Mouse (Mus musculus): Measurements from ENCODE around the gene Rnf157. TPM values are rescaled to one million over a fixed set of nuclear protein-coding genes. Genes with fewer than 3 reads are reported as not detected.
"Not testable (repeated sequence)": the region's sequence is repeated elsewhere in the genome, so short reads cannot be mapped to it uniquely, and the experiment has no call there.

Gene Rnf157
- polyA plus RNA-seq, 2 experiments, result 0.57 to 0.66 TPM

DNA sequence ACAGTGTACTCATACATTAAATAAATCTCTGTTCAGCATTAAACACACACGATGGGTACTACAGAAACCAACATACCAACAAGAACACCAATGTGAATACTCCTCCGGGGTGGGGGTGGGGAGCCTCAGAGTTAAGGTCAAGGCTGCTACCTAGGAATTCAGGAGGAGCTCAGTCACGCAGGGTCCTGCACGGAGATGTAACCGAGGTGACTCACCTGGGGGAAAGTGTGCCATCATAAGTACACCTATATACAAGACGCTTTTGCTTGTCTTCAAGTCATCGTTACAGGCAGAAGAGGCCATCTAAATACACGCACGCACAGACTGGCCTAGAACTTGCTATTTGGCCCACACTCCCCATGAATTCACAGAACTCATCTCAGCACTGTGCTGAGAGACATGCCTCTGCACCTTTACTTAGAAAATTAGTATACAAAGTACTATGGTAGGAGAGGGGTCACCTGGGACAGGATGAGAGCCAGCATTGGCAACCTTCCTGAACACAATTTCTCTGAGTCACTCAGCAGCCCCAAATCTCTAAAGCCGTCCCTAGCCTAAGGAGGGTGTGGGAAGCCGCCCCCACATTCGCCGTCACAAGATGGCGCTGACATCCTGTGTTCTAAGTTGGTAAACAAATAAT lies 23.9 kb downstream of the Rnf157 start:
- WGBS (ENCODE audit: insufficient replicate concordance), result 61% methylated on average over 14 of the region's 14 CpGs
- Histone ChIP-seq H3K4me2 (ENCODE audit: low read depth) (peak overlapping the region; percentile 54), H3K27me3 (ENCODE audit: control insufficient read depth, insufficient read depth, low read length) (no peaks in the 10 kb centered on the region), H3K9ac (replicated peaks) (peak overlapping the region; percentile 61), H3K36me3 (replicated peaks; ENCODE audit: control insufficient read depth, insufficient read depth, low read depth) (no peaks in the 10 kb centered on the region), H3K4me3 (ENCODE audit: insufficient read depth in 1 of 2, low read depth in 2 of 2, low read length in 2 of 2) (peak overlapping the region; percentile 16 to 37), H3K27ac (peak overlapping the region; percentile 86), H3K4me1 (replicated peaks; ENCODE audit: control insufficient read depth in 2 of 2, insufficient read depth in 2 of 2, low read length in 1 of 2) (peaks cover 0 to 17% of the 10 kb centered on the region in 2 experiments), H3K9me3 (ENCODE audit: control insufficient read depth, low read length) (no peaks in the 10 kb centered on the region)
- TF ChIP-seq CTCF (IDR thresholded peaks at IDR 0.05; ENCODE audit: low read depth) (peak; percentile 43), EP300 (IDR thresholded peaks at IDR 0.05; ENCODE audit: low read depth) (no peak)
- peak; percentile 85 for ATAC-seq (ENCODE audit: insufficient read depth)
- peak in 1 of 3 experiments; percentile 66 for DNase-seq (ENCODE audit: low read depth in 3 of 3, low spot score in 3 of 3)

DNA sequence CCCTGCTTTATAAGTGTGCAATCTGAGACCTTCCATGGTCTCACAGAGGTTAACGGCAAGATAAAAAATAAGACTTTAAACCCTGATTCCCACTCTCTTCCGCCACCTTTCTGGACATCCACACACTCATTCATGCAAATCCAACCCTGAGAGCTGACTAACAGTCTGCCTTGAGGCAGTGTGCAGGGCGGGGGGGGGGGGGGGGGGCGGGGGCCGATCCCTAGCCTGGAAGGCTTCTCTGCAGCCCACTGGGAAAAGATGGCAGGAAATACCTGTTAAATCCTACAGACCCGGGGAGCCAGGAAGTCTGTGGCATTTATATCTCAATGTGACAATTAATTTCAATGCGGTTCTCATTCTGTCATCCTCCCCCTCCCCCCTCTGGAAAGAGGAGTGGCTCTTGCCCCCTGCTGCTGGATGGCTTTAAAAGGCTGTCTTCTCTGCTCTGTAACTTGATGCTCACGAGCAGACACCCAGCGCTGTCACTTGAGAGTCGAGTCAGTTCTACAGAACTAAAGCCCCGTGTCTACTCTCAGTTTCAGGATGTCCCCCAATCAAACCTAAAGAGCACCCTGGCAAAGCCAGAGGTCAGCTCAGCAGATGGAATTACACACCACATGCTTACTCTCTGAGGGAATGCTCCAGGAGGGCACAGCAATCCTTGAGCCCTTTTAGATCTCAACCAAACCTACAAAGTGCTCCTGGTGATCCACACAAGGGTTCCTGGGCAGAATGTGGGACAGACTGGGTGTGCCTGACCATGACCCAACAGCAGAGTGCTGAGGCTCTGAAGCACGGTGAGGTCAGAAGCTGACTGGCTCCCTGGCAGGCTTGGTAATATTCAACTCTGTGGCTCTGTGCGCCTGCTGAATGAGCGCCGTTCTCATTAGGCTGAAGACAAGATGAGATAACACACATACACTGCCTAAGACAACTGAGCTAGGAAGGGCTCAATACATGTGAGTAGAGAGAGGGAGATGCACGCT lies 25.5 kb downstream of the Rnf157 start:
- no peak overlapping the region for H3K27ac ChIP-seq
- TF ChIP-seq CTCF (IDR thresholded peaks at IDR 0.05; ENCODE audit: low read depth) (no peak), EP300 (IDR thresholded peaks at IDR 0.05; ENCODE audit: low read depth) (no peak)
- H3K4me3 ChIP-seq (ENCODE audit: insufficient read depth in 1 of 2, low read depth in 2 of 2, low read length in 2 of 2), result no peak overlapping the region
- peak overlapping the region; percentile 11; the same call in 1 of the 2 replicates for H3K9ac ChIP-seq (replicated peaks)
- no peaks in the 10 kb centered on the region for H3K9me3 ChIP-seq (ENCODE audit: control insufficient read depth, low read length)
- H3K4me1 ChIP-seq (replicated peaks; ENCODE audit: control insufficient read depth in 2 of 2, insufficient read depth in 2 of 2, low read length in 1 of 2), result peaks cover 0 to 17% of the 10 kb centered on the region in 2 experiments
- no peak for DNase-seq (ENCODE audit: low read depth in 3 of 3, low spot score in 3 of 3)
- 0 out of 2 replicates have a peak, but pooled peaks have one; percentile 22 for ATAC-seq (ENCODE audit: insufficient read depth)
- H3K27me3 ChIP-seq (ENCODE audit: control insufficient read depth, insufficient read depth, low read length), result no peaks in the 10 kb centered on the region
- H3K4me2 ChIP-seq (ENCODE audit: low read depth), result peak overlapping the region; percentile 9; the same call in 1 of the 2 replicates
- 26% methylated on average over 16 of the region's 16 CpGs for whole genome bisulfite sequencing (ENCODE audit: insufficient replicate concordance)
- H3K36me3 ChIP-seq (replicated peaks; ENCODE audit: control insufficient read depth, insufficient read depth, low read depth), result no peaks in the 10 kb centered on the region

DNA sequence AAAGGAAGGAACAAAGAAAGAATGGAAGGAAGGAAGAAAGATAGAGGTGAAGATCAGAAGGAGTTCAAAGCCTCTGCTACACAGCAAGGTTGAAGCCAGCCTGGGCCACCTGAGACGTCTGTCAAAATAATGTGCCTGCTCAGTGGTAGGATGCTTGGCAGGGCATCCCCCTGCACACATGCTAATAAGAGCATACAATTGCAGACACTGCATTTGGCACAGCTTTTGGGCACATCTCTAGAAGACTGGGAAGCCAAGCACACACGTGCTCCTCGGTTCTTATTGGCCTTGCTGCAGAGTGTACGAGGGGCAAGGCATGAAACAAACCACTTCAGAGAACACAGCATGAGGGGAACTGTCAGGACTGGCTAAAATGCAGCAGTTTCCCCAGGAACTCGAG lies 26.8 kb downstream of the Rnf157 start:
- Histone ChIP-seq H3K9me3 (ENCODE audit: control insufficient read depth, low read length) (no peaks in the 10 kb centered on the region), H3K4me1 (replicated peaks; ENCODE audit: control insufficient read depth in 2 of 2, insufficient read depth in 2 of 2, low read length in 1 of 2) (peaks cover 0 to 17% of the 10 kb centered on the region in 2 experiments), H3K36me3 (replicated peaks; ENCODE audit: control insufficient read depth, insufficient read depth, low read depth) (no peaks in the 10 kb centered on the region), H3K9ac (replicated peaks) (no peak overlapping the region), H3K4me3 (ENCODE audit: insufficient read depth in 1 of 2, low read depth in 2 of 2, low read length in 2 of 2) (no peak overlapping the region), H3K4me2 (ENCODE audit: low read depth) (no peak overlapping the region), H3K27me3 (ENCODE audit: control insufficient read depth, insufficient read depth, low read length) (no peaks in the 10 kb centered on the region), H3K27ac (no peak overlapping the region)
- no peak for TF ChIP-seq EP300 (IDR thresholded peaks at IDR 0.05; ENCODE audit: low read depth)
- no peak for TF ChIP-seq CTCF (IDR thresholded peaks at IDR 0.05; ENCODE audit: low read depth)
- ATAC-seq (ENCODE audit: insufficient read depth), result no peak
- 63% methylated on average over 5 of the region's 5 CpGs for WGBS (ENCODE audit: insufficient replicate concordance)
- DNase-seq (ENCODE audit: low read depth in 3 of 3, low spot score in 3 of 3), result no peak

DNA sequence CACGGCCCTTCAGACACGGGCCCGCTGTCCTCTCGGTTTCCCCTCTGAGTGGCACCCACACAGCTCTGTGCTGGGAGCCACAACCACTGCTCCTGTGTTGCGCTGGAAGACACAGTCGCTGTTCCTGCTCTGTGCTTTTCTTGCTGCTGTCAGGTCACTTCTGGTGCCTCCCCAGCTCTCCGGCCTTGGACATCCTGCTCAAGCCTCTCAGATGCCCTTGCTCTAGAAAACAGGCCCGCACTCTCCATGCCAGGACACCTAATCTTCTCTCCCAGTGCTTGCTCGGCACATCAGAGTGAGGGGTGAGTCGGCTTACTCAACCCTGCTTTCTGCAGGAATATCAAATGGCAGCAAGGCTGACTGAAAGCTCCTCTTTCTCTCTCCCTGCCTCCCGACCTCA lies 28.7 kb downstream of the Rnf157 start:
- H3K4me3 ChIP-seq (ENCODE audit: insufficient read depth in 1 of 2, low read depth in 2 of 2, low read length in 2 of 2), result no peak overlapping the region
- ATAC-seq (ENCODE audit: insufficient read depth) (no peak), DNase-seq (ENCODE audit: low read depth in 3 of 3, low spot score in 3 of 3) (no peak)
- 78% methylated on average over 11 of the region's 11 CpGs for WGBS (ENCODE audit: insufficient replicate concordance)
- no peak overlapping the region for H3K4me2 ChIP-seq (ENCODE audit: low read depth)
- H3K36me3 ChIP-seq (replicated peaks; ENCODE audit: control insufficient read depth, insufficient read depth, low read depth), result no peaks in the 10 kb centered on the region
- H3K9me3 ChIP-seq (ENCODE audit: control insufficient read depth, low read length), result no peaks in the 10 kb centered on the region
- peaks cover 0 to 17% of the 10 kb centered on the region in 2 experiments for H3K4me1 ChIP-seq (replicated peaks; ENCODE audit: control insufficient read depth in 2 of 2, insufficient read depth in 2 of 2, low read length in 1 of 2)
- no peak for TF ChIP-seq CTCF (IDR thresholded peaks at IDR 0.05; ENCODE audit: low read depth)
- no peak for TF ChIP-seq EP300 (IDR thresholded peaks at IDR 0.05; ENCODE audit: low read depth)
- H3K27me3 ChIP-seq (ENCODE audit: control insufficient read depth, insufficient read depth, low read length), result no peaks in the 10 kb centered on the region
- no peak overlapping the region for H3K9ac ChIP-seq (replicated peaks)
- no peak overlapping the region for H3K27ac ChIP-seq

DNA sequence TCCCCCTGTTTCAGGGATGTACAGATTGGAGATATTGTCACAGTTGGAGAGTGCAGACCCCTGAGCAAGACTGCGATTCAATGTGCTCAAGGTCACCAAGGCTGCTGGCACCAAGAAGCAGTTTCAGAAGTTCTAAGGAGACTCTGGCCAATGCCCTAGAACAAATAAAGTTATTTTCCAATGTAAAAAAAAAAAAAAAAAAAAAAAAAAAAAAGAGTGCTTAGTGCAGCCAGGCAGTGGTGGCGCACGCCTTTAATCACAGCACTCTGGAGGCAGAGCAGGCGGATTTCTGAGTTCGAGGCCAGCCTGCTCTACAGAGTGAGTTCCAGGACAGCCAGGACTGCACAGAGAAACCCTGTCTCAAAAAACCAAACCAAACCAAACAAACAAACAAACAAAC lies 29.8 kb downstream of the Rnf157 start:
- ATAC-seq (ENCODE audit: insufficient read depth); H3K27ac ChIP-seq; H3K27me3 ChIP-seq (ENCODE audit: control insufficient read depth, insufficient read depth, low read length); DNase-seq (ENCODE audit: low read depth in 3 of 3, low spot score in 3 of 3); H3K4me2 ChIP-seq (ENCODE audit: low read depth); H3K4me3 ChIP-seq (ENCODE audit: insufficient read depth in 1 of 2, low read depth in 2 of 2, low read length in 2 of 2); H3K36me3 ChIP-seq (replicated peaks; ENCODE audit: control insufficient read depth, insufficient read depth, low read depth); H3K9me3 ChIP-seq (ENCODE audit: control insufficient read depth, low read length); H3K9ac ChIP-seq (replicated peaks): not testable (repeated sequence)
- H3K4me1 ChIP-seq (replicated peaks; ENCODE audit: control insufficient read depth in 2 of 2, insufficient read depth in 2 of 2, low read length in 1 of 2), result peaks cover 0 to 13% of the 10 kb centered on the region in 2 experiments; a peak in 3 of 4 replicates
- WGBS (ENCODE audit: insufficient replicate concordance), result 70% methylated on average over 5 of the region's 5 CpGs
